Mouse (Mus musculus) thymus, adult 2 months (tissue): ENCODE results near the gene Rogdi.

ENCODE experiments used
- CTCF ChIP-seq: fragments of 200-500 bp; IDR thresholded peaks from 2 replicates; pipeline ENCODE4 v1.5.1; 2012; ENCODE audit warnings: mild to moderate bottlenecking, control low read depth, low read length, moderate library complexity, borderline replicate concordance; ENCODE audit not compliant: control insufficient read depth, poor library complexity, insufficient read depth; ENCODE audit errors: extremely low read depth
- POLR2A ChIP-seq: fragments of 200-500 bp; IDR thresholded peaks from 2 replicates; pipeline ENCODE4 v1.6.1; 2012; ENCODE audit warnings: mild to moderate bottlenecking, low read length, control low read depth, moderate library complexity; ENCODE audit not compliant: control insufficient read depth, poor library complexity, insufficient read depth; ENCODE audit errors: extremely low read depth

DNA sequence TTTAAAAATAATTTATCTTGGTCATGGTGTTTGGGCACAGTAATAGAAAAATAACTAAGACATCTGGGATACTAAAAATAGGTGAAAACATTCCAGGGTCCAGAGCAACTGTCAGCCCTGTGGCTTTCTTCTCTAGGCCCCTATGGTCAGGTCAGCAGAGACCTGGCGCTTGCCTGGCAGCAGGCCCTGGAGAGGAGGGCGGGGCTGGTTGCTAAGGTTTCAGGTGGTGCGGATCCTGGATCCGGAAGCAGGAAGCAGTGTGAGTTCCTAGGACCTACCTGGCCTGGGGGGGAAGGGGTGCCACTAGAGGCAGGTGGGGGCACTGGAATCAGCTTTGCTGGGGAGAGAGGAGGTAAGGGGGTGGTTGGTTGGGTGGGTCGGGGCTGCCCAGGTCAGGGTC is 6.3 kb downstream of the Rogdi start, which contains the start of gene Smim22:
- TF ChIP-seq CTCF (no peak), POLR2A (no peak)
